Comparison of ENCODE assay signal across 8 mouse cellular contexts in genomic region chr10:39370786-39371221, GRCm38 (mm10). TPM values are rescaled to one million over a fixed set of nuclear protein-coding genes. Genes with fewer than 3 reads are reported as not detected.
DNase-seq lines count a peak whose midpoint lies in the region; ATAC-seq lines count a peak whose summit lies in the region.

No protein-coding gene starts in this region.

- under 1% methylated on average over 8 of the region's 8 CpGs for WGBS in forebrain, embryonic 16.5 days
- WGBS in midbrain, embryonic 12.5 days: 3% methylated on average over 8 of the region's 8 CpGs

- peak overlapping the region; percentile 98 for H3K27ac ChIP-seq in forebrain, embryonic 16.5 days (ENCODE audit: low read length)
- H3K27ac ChIP-seq in midbrain, embryonic 12.5 days (replicated peaks): peak overlapping the region; percentile 97

- peak overlapping the region; percentile 97 for H3K9ac ChIP-seq in forebrain, embryonic 16.5 days (replicated peaks; ENCODE audit: low read depth, low read length)
- peak overlapping the region; percentile 93 for H3K9ac ChIP-seq in midbrain, embryonic 12.5 days (replicated peaks)

- H3K27me3 ChIP-seq in forebrain, embryonic 16.5 days (replicated peaks; ENCODE audit: control insufficient read depth, insufficient read depth, low read length): no peaks in the 10 kb centered on the region
- H3K27me3 ChIP-seq in midbrain, embryonic 12.5 days: no peaks in the 10 kb centered on the region

- peak overlapping the region; percentile 70 for H3K4me2 ChIP-seq in forebrain, embryonic 16.5 days (ENCODE audit: low read length)
- H3K4me2 ChIP-seq in midbrain, embryonic 12.5 days (replicated peaks): peak overlapping the region; percentile 74

- H3K9me3 ChIP-seq in forebrain, embryonic 16.5 days (ENCODE audit: control insufficient read depth, low read length): no peaks in the 10 kb centered on the region
- H3K9me3 ChIP-seq in midbrain, embryonic 12.5 days: no peaks in the 10 kb centered on the region

- ATAC-seq in forebrain, embryonic 16.5 days: peak; percentile 0; the same call in 1 of the 2 replicates
- peak; percentile 2 for ATAC-seq in midbrain, embryonic 12.5 days (ENCODE audit: low FRiP score, low read depth)
- no peak for ATAC-seq in activated CD4-positive, CD25-positive, alpha-beta regulatory T cell, adult 4 months

- peaks cover 45% of the 10 kb centered on the region for H3K4me1 ChIP-seq in forebrain, embryonic 16.5 days (replicated peaks; ENCODE audit: control insufficient read depth, insufficient read depth, low read length)
- peaks cover 38% of the 10 kb centered on the region for H3K4me1 ChIP-seq in midbrain, embryonic 12.5 days

- DNase-seq in right cerebral cortex, postnatal 25 days: peak; percentile 23
- no peak for DNase-seq in right cerebral cortex, adult 18-20 months
- DNase-seq in c-Kit-positive CD71-negative TER-119-negative erythroid progenitor cells, embryonic 14.5 days (ENCODE audit: low read depth): peak; percentile 42
- peak; percentile 46 for DNase-seq in kidney, postnatal 10 days
- peak; percentile 35 to 49 for DNase-seq in thymus, postnatal 36 days

- H3K36me3 ChIP-seq in forebrain, embryonic 16.5 days (ENCODE audit: control insufficient read depth, insufficient read depth): no peaks in the 10 kb centered on the region
- no peaks in the 10 kb centered on the region for H3K36me3 ChIP-seq in midbrain, embryonic 12.5 days

- H3K4me3 ChIP-seq in forebrain, embryonic 16.5 days (replicated peaks; ENCODE audit: low read length): peak overlapping the region; percentile 86
- peak overlapping the region; percentile 90 for H3K4me3 ChIP-seq in midbrain, embryonic 12.5 days

RNA-seq across cellular contexts. Expression of gene Fyn, which starts 2.1 kb away (rescaled TPM):
- 74.4 and 75.7 TPM in 2 replicates for polyA plus RNA-seq in forebrain, embryonic 16.5 days (2015; fragmentation: Nextera tagmentation; extraction: Ambion mirVana)
- polyA plus RNA-seq in midbrain, embryonic 12.5 days (2016; fragmentation: Nextera tagmentation; extraction: Ambion mirVana): 52.7 and 64.3 TPM in 2 replicates
- 100 to 1,000 TPM in 1 of 2 experiments, 10 to 100 TPM in 1; 78.3 to 103 TPM for polyA plus RNA-seq in activated CD4-positive, CD25-positive, alpha-beta regulatory T cell, adult 4 months (2017; shearing (Covaris generic))
